Mouse (Mus musculus) cerebellum, postnatal 4 days (tissue): ENCODE results near the gene Gpr26.

ENCODE experiments used
- DNase-seq, 2 experiments: peaks; one replicate each; pipeline ENCODE4 v3.0.0; 2022; ENCODE audit warnings: low spot score in 2 of 2, mixed read lengths in 1 of 2

Gpr26 gene

DNA sequence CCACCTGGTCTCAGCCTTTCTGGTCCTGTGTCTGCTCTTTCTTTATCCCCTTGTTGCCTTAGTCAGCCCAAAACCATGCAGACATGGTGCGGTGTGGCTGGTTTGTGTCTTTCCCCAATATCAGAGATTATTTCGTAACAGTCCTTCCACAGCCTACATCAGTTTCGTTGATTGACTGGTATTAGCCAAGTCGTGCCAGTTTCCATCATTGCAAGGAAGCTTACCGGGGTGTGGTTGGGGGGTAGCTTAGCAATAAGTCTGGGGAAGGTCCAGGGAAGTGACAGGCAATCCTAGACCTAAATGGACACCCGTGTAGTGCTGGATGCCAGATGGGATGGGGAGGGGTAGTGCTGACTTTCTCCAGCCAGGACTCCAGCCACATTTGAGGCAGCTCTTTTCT is 59.3 kb downstream of the Gpr26 start:
- no peak for DNase-seq

DNA sequence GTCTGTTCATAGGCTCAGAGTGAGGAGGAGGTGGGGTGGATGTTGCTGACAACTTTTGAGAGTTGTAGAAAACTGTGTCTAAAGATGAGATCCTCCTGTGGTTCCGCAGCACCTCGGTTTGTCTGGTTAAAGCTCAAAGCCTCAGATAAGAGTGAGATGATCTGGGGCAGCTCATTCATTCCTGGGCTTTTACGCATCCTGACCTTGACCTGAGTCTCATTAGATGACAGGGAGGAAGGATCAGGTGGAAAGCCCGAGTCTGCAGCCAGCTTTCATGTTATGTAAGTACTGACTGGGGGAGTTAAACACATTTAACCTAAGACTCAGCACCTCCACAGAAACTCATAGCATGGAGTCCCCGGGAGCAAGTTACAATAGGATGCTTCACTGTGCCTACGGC is 60.4 kb downstream of the Gpr26 start:
- DNase-seq, result no peak

DNA sequence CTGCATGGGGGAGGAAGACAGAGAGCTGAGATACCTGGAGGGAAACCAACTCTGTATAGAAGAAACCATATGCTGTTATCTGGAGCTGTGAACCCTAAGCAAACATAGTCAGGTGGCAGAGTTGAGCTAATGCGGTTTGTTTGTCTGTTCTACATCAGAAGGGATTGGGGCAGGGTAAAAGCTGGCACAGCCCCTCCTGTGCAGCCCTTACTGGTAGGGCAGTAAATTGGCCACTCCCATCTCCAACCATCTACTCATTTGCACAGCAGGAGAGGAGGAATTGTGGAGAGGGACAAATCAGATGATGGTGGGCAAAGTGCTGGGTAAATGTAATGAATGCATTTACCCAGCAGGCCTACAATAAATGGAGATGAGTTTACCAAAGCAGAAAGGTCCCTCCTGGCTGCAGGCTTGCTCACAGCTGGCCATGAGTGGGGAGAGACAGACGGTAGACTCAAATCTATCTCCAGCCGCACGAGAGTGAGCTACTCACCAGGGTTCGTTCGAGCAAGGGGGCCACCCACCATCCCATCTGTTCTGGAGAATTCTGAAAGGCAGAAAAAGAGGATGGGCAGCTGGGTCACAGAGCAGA is 65.8 kb downstream of the Gpr26 start:
- DNase-seq, result peak in 1 of 2 experiments; percentile 21
